Mouse (Mus musculus): ENCODE results near the gene Pi16.

DNA sequence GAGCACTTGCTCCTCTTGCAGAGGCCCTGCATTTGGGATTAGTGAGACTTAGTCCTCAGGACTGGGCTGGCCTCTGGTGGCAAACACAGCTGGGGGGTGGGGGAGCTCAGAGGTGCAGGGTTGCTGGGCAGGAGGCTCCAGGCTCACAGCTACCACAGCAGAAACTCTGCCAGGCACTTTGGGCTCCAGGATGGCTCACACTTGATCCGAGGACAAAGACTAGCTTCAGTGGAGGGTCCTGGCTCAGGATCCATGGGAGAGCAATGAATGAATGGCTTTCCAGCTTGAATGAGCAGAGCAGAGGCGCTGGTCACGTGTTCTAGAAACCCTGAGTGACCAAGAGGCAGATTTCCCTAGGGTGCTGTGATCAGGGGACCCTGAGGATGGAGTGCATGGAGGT, 41.4 kb downstream of the Pi16 start:
- TF ChIP-seq POLR2A (IDR thresholded peaks at IDR 0.05; ENCODE audit: insufficient read depth, low read depth, low read length) (no peak), CTCF (IDR thresholded peaks at IDR 0.05; ENCODE audit: insufficient read depth, low read depth, low read length) (no peak)
